Mouse (Mus musculus) liver, postnatal 0 days (tissue): Measurements from ENCODE around the gene Atp2a3.

ENCODE experiments used
- CTCF ChIP-seq: sonication (generic); IDR thresholded peaks from 2 replicates; pipeline ENCODE4 v1.5.1; 2016; ENCODE audit warnings: antibody characterized with exemption, low read depth
- EP300 ChIP-seq: IDR thresholded peaks from 2 replicates; pipeline ENCODE4 v1.6.1; 2016; ENCODE audit warnings: antibody characterized with exemption, low read depth, mild to moderate bottlenecking

DNA sequence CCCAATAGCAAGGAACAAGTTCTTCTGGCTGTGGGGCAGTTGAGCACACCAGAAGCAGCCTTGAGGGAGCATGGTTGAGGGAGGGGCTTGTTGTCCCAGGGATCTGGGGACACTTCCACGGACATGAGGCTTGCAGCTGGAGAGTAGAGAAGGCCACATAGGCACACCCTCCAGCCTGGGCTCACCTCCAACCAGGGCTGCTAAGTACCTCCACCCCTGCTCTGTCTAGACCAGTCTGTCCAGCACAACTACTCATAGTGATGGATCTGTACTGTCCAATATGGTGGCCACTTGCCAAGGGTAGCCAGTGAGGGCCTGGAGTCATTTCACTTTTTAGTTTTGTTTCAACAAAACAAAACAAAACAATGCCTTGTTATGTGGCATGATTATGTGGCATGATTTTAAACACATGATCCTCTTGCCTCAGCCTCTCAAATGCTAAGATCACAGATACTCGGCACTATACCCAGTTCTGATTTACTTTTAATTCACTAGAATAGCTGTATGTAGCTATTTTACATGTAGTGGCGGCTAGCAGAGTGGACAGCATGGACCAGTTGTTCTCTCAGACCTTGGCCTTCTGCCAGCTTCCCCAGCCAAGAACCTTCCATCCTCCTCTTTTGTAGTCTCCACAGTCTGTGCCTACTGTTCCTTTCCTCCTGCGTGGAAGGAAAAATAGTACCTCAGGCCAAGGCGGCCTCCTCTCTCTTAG lies 54.6 kb downstream of the Atp2a3 start:
- TF ChIP-seq CTCF (no peak), EP300 (no peak)
